8 mouse cellular contexts compared by ENCODE assay signal in genomic region chr6:137192063-137192462, GRCm38 (mm10). TPM values are rescaled to one million over a fixed set of nuclear protein-coding genes. Genes with fewer than 3 reads are reported as not detected.
DNase-seq lines count a peak whose midpoint lies in the region; ATAC-seq and TF ChIP-seq lines count a peak whose summit lies in the region.

No protein-coding gene starts in this region.

- WGBS in neural tube, embryonic 11.5 days: 29% methylated on average over 6 of the region's 6 CpGs
- WGBS in neural tube, embryonic 15.5 days: 25% methylated on average over 6 of the region's 6 CpGs
- 26% methylated on average over 6 of the region's 6 CpGs for WGBS in hindbrain, postnatal 0 days

- DNase-seq in heart, adult 11 months: peak; percentile 1
- DNase-seq in heart, adult 8-10 months (ENCODE audit: low spot score): no peak
- DNase-seq in neural tube, embryonic 11.5 days (ENCODE audit: low spot score): peak; percentile 73
- peak; percentile 13 for DNase-seq in adrenal gland, postnatal 25 days
- DNase-seq in hindbrain, postnatal 0 days (ENCODE audit: low spot score): peak; percentile 74
- peak; percentile 17 for DNase-seq in skeletal muscle tissue, adult 2 months (ENCODE audit: low read depth, low spot score)
- no peak for DNase-seq in right cerebral cortex, postnatal 25 days

- no peaks in the 10 kb centered on the region for H3K9me3 ChIP-seq in neural tube, embryonic 11.5 days (ENCODE audit: control insufficient read depth, low read length)
- no peaks in the 10 kb centered on the region for H3K9me3 ChIP-seq in neural tube, embryonic 15.5 days (replicated peaks)
- no peaks in the 10 kb centered on the region for H3K9me3 ChIP-seq in hindbrain, postnatal 0 days (ENCODE audit: low read length)

- no peaks in the 10 kb centered on the region for H3K36me3 ChIP-seq in neural tube, embryonic 11.5 days (ENCODE audit: control insufficient read depth, insufficient read depth, low read length)
- H3K36me3 ChIP-seq in neural tube, embryonic 15.5 days: no peaks in the 10 kb centered on the region
- no peaks in the 10 kb centered on the region for H3K36me3 ChIP-seq in hindbrain, postnatal 0 days (ENCODE audit: insufficient read depth, low read length)

- peak; percentile 87 for TF ChIP-seq CTCF in hindbrain, postnatal 0 days (IDR thresholded peaks at IDR 0.05; ENCODE audit: low read depth)

- no peak for ATAC-seq in neural tube, embryonic 11.5 days (ENCODE audit: insufficient read depth, low FRiP score, low TSS enrichment)
- ATAC-seq in neural tube, embryonic 15.5 days (ENCODE audit: low FRiP score): no peak
- peak; percentile 27; the same call in 1 of the 2 replicates for ATAC-seq in hindbrain, postnatal 0 days

- no peak overlapping the region for H3K9ac ChIP-seq in neural tube, embryonic 11.5 days (ENCODE audit: low read length)
- H3K9ac ChIP-seq in neural tube, embryonic 15.5 days (replicated peaks): no peak overlapping the region
- H3K9ac ChIP-seq in hindbrain, postnatal 0 days (replicated peaks; ENCODE audit: low read length): no peak overlapping the region

- H3K27ac ChIP-seq in neural tube, embryonic 11.5 days (ENCODE audit: low read depth, low read length): no peak overlapping the region
- H3K27ac ChIP-seq in neural tube, embryonic 15.5 days (replicated peaks): no peak overlapping the region
- no peak overlapping the region for H3K27ac ChIP-seq in hindbrain, postnatal 0 days

- H3K4me2 ChIP-seq in neural tube, embryonic 11.5 days (ENCODE audit: low read depth): no peak overlapping the region
- H3K4me2 ChIP-seq in neural tube, embryonic 15.5 days: no peak overlapping the region
- H3K4me2 ChIP-seq in hindbrain, postnatal 0 days (ENCODE audit: low read depth, low read length): no peak overlapping the region

- no peaks in the 10 kb centered on the region for H3K27me3 ChIP-seq in neural tube, embryonic 11.5 days (ENCODE audit: control insufficient read depth, insufficient read depth, low read length)
- H3K27me3 ChIP-seq in neural tube, embryonic 15.5 days (replicated peaks): no peaks in the 10 kb centered on the region
- H3K27me3 ChIP-seq in hindbrain, postnatal 0 days (ENCODE audit: insufficient read depth, low read length): no peaks in the 10 kb centered on the region

- H3K4me3 ChIP-seq in neural tube, embryonic 11.5 days (ENCODE audit: low read depth, low read length): no peak overlapping the region
- no peak overlapping the region for H3K4me3 ChIP-seq in neural tube, embryonic 15.5 days (replicated peaks)
- H3K4me3 ChIP-seq in hindbrain, postnatal 0 days (ENCODE audit: low read length): no peak overlapping the region

- H3K4me1 ChIP-seq in neural tube, embryonic 11.5 days (ENCODE audit: control insufficient read depth, insufficient read depth, low read length): no peaks in the 10 kb centered on the region; the same call in 1 of the 2 replicates
- peaks cover 9% of the 10 kb centered on the region for H3K4me1 ChIP-seq in neural tube, embryonic 15.5 days
- 0 out of 2 replicates have a peak, but pooled peaks cover 5% of the 10 kb centered on the region for H3K4me1 ChIP-seq in hindbrain, postnatal 0 days (ENCODE audit: insufficient read depth, low read length)

RNA-seq across cellular contexts. Expression of gene Rerg, which starts 21.8 kb away (rescaled TPM):
- 1 to 10 TPM; 2.4 to 3.0 (median 2.7) TPM for total RNA-seq in heart, adult 8-10 months (2022)
- 0.88 and 1.3 TPM in 2 replicates for polyA plus RNA-seq in neural tube, embryonic 11.5 days (2014; fragmentation: Nextera tagmentation; extraction: Ambion mirVana)
- polyA plus RNA-seq in neural tube, embryonic 15.5 days (2015; fragmentation: Nextera tagmentation; extraction: Ambion mirVana): 10.6 and 11.1 TPM in 2 replicates
- 137 and 174 TPM in 2 replicates for total RNA-seq in adrenal gland, postnatal 25 days (2021)
- total RNA-seq in hindbrain, postnatal 0 days (2014; rRNA removed): 1.2 and 1.6 TPM in 2 replicates
- polyA plus RNA-seq in hindbrain, postnatal 0 days (2015; fragmentation: Nextera tagmentation; extraction: Ambion mirVana): 7.3 and 7.6 TPM in 2 replicates

Comparison
In these comparisons a context has a peak if more than half of its experiments do, and no peak if none do; other contexts are left out.
1. DNase-seq: peak in heart, adult 11 months (single experiment), neural tube, embryonic 11.5 days (single experiment), adrenal gland, postnatal 25 days (single experiment), hindbrain, postnatal 0 days (single experiment) and skeletal muscle tissue, adult 2 months (single experiment); none in heart, adult 8-10 months (single experiment) and right cerebral cortex, postnatal 25 days (single experiment).
2. RNA of gene Rerg, which starts 21.8 kb away (total RNA-seq): 137 to 174 TPM in adrenal gland, postnatal 25 days; 2.4 to 3.0 TPM in heart, adult 8-10 months and 1.2 to 1.6 TPM in hindbrain, postnatal 0 days; every median in the first group is over 10 times any median in the second.